Mouse (Mus musculus) MEL-GATA-1-ER (cell line): ENCODE data around the gene Spcs1.

Source experiments
- DNase-seq: peaks from one replicate; pipeline ENCODE4 v3.0.0-alpha.2; 2012; ENCODE audit warnings: low read depth; ENCODE audit errors: extremely low read depth

The Spcs1 gene

DNA sequence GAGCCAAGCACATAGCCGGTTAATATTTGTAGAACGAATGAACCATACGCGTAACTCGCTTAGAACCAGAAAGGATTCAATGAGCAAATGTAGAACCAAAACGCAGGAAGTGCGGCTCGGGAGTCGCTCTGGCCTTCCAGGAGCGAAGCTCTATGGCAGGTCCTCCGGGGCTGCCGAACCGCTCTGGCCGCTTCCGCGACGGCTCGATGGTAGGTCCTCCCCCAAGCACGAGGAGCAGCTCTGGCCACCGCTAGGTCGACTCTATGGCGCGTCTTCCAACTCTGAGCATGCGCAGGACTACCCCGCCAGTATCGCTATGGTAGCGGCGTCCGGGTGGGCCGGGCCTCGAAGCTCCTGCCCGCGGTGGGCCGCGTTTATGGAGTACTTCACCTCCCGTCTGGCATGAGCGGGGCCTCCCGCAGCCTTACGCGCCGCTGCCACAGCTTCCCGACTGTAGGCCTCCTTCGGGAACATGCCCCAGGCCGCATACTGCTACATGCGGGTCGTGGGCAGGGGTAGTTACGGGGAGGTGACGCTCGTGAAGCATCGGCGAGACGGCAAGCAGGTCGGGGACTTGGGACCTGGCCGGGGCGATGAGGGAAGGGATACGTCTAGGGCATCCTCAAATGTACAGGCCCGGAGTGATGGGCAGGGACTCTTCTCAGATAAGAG is 50.2 kb downstream of the Spcs1 start, which contains the start of gene Nek4:
Gene Nek4 (plus strand): TSS at position 224 of the 672 bp plus-strand sequence.
- peak; percentile 92 for DNase-seq

DNA sequence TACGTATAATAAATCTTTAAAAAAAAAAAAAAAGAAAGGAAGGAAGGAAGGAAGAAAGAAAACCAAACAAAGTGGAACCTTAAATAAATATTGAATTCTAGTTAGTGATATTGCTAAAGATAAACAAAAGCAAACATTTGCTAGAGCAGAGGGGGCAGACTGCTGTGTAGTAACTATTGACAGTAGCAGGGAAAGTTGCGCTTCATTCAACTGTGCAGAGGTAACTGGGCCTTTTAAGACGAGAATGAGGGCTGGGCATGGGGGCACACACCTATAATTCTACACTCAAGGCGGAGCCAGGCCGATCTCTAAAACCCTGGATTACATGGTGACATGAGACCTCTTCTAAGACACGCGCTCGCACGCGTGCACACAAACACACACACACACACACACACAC is 51.5 kb downstream of the Spcs1 start:
- DNase-seq, result no peak
